Mouse (Mus musculus): ENCODE data around the gene Limch1. TPM values are rescaled to one million over a fixed set of nuclear protein-coding genes. Genes with fewer than 3 reads are reported as not detected.

The Limch1 gene
- polyA plus RNA-seq, 1 experiment from 2014 or later = 25.1 TPM

GRCm38 (mm10) chr5:66934585-66934984, 189.0 kb downstream of the Limch1 start:
- H3K9ac ChIP-seq = no peak overlapping the region
- ATAC-seq (ENCODE audit: extremely low read depth, insufficient number of reproducible peaks, low FRiP score, low TSS enrichment) = no peak
- no peak overlapping the region for H3K4me2 ChIP-seq
- no peaks in the 10 kb centered on the region for H3K36me3 ChIP-seq
- no peaks in the 10 kb centered on the region for H3K27me3 ChIP-seq (replicated peaks)
- H3K9me3 ChIP-seq = no peaks in the 10 kb centered on the region
- WGBS = 79% methylated on average over 3 of the region's 3 CpGs
- no peak overlapping the region for H3K4me3 ChIP-seq
- no peak overlapping the region for H3K27ac ChIP-seq (replicated peaks)
- H3K4me1 ChIP-seq = peaks cover 2% of the 10 kb centered on the region; the same call in 1 of the 2 replicates

DNA sequence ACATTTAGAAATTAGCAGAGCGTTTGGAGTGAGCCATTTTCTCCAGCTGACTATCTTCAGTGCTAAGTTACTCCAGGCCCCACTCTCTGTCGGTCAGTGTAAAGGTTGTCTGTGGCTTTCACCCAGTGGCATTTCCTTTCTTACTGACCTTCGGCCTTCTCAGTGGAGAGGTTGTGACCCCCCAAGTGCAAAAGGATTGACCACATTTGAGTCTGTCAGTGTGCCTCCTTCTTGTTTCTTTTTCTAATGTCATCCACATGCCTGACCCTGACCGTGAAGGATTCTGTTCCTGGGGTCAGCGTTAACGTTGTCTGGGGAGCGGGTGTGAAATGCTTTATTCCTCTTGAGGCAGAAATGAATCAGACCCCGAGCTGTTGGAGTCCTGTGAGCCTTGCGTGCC, 191.7 kb downstream of the Limch1 start:
- Histone ChIP-seq H3K9ac (no peak overlapping the region), H3K4me3 (no peak overlapping the region), H3K36me3 (no peaks in the 10 kb centered on the region), H3K4me1 (no peaks in the 10 kb centered on the region), H3K27me3 (replicated peaks) (no peaks in the 10 kb centered on the region), H3K27ac (replicated peaks) (no peak overlapping the region), H3K4me2 (no peak overlapping the region), H3K9me3 (no peaks in the 10 kb centered on the region)
- ATAC-seq (ENCODE audit: extremely low read depth, insufficient number of reproducible peaks, low FRiP score, low TSS enrichment) = no peak
- 58% methylated on average over 9 of the region's 9 CpGs for WGBS

GRCm38 (mm10) chr5:66941710-66942450, 196.3 kb downstream of the Limch1 start:
- Histone ChIP-seq H3K27ac (replicated peaks) (no peak overlapping the region), H3K4me1 (no peaks in the 10 kb centered on the region), H3K9ac (no peak overlapping the region), H3K27me3 (replicated peaks) (no peaks in the 10 kb centered on the region), H3K4me2 (no peak overlapping the region), H3K4me3 (no peak overlapping the region), H3K36me3 (no peaks in the 10 kb centered on the region), H3K9me3 (no peaks in the 10 kb centered on the region)
- WGBS = 61% methylated on average over 8 of the region's 8 CpGs
- no peak for ATAC-seq (ENCODE audit: extremely low read depth, insufficient number of reproducible peaks, low FRiP score, low TSS enrichment)

DNA sequence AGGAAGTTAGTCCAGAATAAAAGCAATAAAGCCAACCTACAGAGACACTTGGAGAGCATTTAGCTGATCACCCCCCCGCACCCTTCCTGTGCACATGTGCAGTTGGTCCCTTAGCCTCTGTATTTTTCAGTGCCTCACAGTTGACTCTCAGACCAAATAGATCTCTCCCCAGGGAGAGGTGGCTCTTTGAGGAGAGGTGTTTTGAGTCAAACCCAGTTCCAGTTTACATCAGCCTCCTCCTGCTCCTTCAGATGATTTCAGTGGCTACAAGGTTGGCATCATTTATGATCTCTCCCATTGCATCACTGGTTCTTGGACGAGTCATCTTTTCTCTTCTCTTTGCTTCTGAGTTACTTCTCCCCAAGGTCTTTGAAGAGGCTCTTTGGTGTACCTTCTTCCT, 197.3 kb downstream of the Limch1 start:
- Histone ChIP-seq H3K27ac (replicated peaks) (no peak overlapping the region), H3K9ac (no peak overlapping the region), H3K36me3 (no peaks in the 10 kb centered on the region), H3K27me3 (replicated peaks) (no peaks in the 10 kb centered on the region), H3K9me3 (no peaks in the 10 kb centered on the region), H3K4me1 (no peaks in the 10 kb centered on the region), H3K4me2 (no peak overlapping the region), H3K4me3 (no peak overlapping the region)
- 76% methylated on average over 2 of the region's 2 CpGs for WGBS
- no peak for ATAC-seq (ENCODE audit: extremely low read depth, insufficient number of reproducible peaks, low FRiP score, low TSS enrichment)

GRCm38 (mm10) chr5:66943521-66943920, 197.9 kb downstream of the Limch1 start:
- H3K27me3 ChIP-seq (replicated peaks) = no peaks in the 10 kb centered on the region
- no peak overlapping the region for H3K27ac ChIP-seq (replicated peaks)
- H3K9ac ChIP-seq = no peak overlapping the region
- ATAC-seq (ENCODE audit: extremely low read depth, insufficient number of reproducible peaks, low FRiP score, low TSS enrichment) = no peak
- 57% methylated on average over 7 of the region's 7 CpGs for WGBS
- no peaks in the 10 kb centered on the region for H3K9me3 ChIP-seq
- H3K36me3 ChIP-seq = no peaks in the 10 kb centered on the region
- no peak overlapping the region for H3K4me3 ChIP-seq
- peaks cover 5% of the 10 kb centered on the region for H3K4me1 ChIP-seq
- no peak overlapping the region for H3K4me2 ChIP-seq

DNA sequence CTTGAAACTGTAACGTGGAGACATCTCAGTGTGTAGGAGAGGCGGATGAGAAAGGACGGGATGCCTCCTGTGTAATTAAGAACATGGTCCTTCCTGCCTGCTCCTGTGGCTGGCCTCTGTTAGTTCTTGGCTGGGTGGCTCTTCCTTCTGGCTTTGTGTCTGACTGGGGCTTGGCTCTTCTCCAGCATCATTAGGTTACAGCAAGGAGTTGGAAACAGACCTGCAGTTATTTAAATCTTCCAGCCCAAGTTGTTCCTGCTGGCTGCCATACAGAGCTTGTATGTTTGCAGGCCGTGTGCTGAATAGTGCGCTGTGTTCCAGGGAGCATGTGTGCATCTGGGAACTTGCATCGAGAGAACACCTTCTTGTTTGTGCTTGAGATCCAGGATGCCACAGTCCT, 202.3 kb downstream of the Limch1 start:
- Histone ChIP-seq H3K9me3 (no peaks in the 10 kb centered on the region), H3K27ac (replicated peaks) (peak overlapping the region; percentile 73), H3K4me3 (no peak overlapping the region), H3K27me3 (replicated peaks) (no peaks in the 10 kb centered on the region), H3K36me3 (no peaks in the 10 kb centered on the region), H3K4me2 (no peak overlapping the region), H3K4me1 (peaks cover 5% of the 10 kb centered on the region), H3K9ac (no peak overlapping the region)
- WGBS = 59% methylated on average over 6 of the region's 6 CpGs
- no peak for ATAC-seq (ENCODE audit: extremely low read depth, insufficient number of reproducible peaks, low FRiP score, low TSS enrichment)

GRCm38 (mm10) chr5:66949098-66949692, 203.6 kb downstream of the Limch1 start:
- no peaks in the 10 kb centered on the region for H3K36me3 ChIP-seq
- ATAC-seq (ENCODE audit: extremely low read depth, insufficient number of reproducible peaks, low FRiP score, low TSS enrichment) = no peak
- H3K27me3 ChIP-seq (replicated peaks) = no peaks in the 10 kb centered on the region
- no peak overlapping the region for H3K4me3 ChIP-seq
- H3K4me1 ChIP-seq = peaks cover 5% of the 10 kb centered on the region
- H3K9me3 ChIP-seq = no peaks in the 10 kb centered on the region
- no peak overlapping the region for H3K9ac ChIP-seq
- H3K4me2 ChIP-seq = no peak overlapping the region
- 73% methylated on average over 8 of the region's 8 CpGs for WGBS
- H3K27ac ChIP-seq (replicated peaks) = no peak overlapping the region

- Histone ChIP-seq H3K36me3 (no peaks in the 10 kb centered on the region), H3K9ac (no peak overlapping the region), H3K4me1 (peaks cover under 1% of the 10 kb centered on the region), H3K27ac (replicated peaks) (no peak overlapping the region), H3K9me3 (no peaks in the 10 kb centered on the region), H3K27me3 (replicated peaks) (0 out of 2 replicates have a peak, but pooled peaks cover 6% of the 10 kb centered on the region), H3K4me2 (no peak overlapping the region), H3K4me3 (no peak overlapping the region)
- 71% methylated on average over 3 of the region's 3 CpGs for WGBS
- no peak for ATAC-seq (ENCODE audit: extremely low read depth, insufficient number of reproducible peaks, low FRiP score, low TSS enrichment)
Measured at GRCm38 (mm10) chr5:66953375-66953774, 207.7 kb downstream of the Limch1 start.

- Histone ChIP-seq H3K4me3 (no peak overlapping the region), H3K36me3 (no peaks in the 10 kb centered on the region), H3K27me3 (replicated peaks) (0 out of 2 replicates have a peak, but pooled peaks cover 6% of the 10 kb centered on the region), H3K9ac (no peak overlapping the region), H3K4me1 (no peaks in the 10 kb centered on the region), H3K4me2 (no peak overlapping the region), H3K9me3 (no peaks in the 10 kb centered on the region), H3K27ac (replicated peaks) (no peak overlapping the region)
- no peak for ATAC-seq (ENCODE audit: extremely low read depth, insufficient number of reproducible peaks, low FRiP score, low TSS enrichment)
- 72% methylated on average over 7 of the region's 7 CpGs for WGBS
Measured at GRCm38 (mm10) chr5:66953971-66954644, 208.5 kb downstream of the Limch1 start.

- no peaks in the 10 kb centered on the region for H3K4me1 ChIP-seq
- no peak overlapping the region for H3K9ac ChIP-seq
- no peaks in the 10 kb centered on the region for H3K9me3 ChIP-seq
- no peak for ATAC-seq (ENCODE audit: extremely low read depth, insufficient number of reproducible peaks, low FRiP score, low TSS enrichment)
- H3K4me2 ChIP-seq = no peak overlapping the region
- H3K36me3 ChIP-seq = 0 out of 2 replicates have a peak, but pooled peaks cover 4% of the 10 kb centered on the region
- 75% methylated on average over 5 of the region's 5 CpGs for WGBS
- no peak overlapping the region for H3K27ac ChIP-seq (replicated peaks)
- H3K4me3 ChIP-seq = no peak overlapping the region
- 0 out of 2 replicates have a peak, but pooled peaks cover 6% of the 10 kb centered on the region for H3K27me3 ChIP-seq (replicated peaks)
Measured at GRCm38 (mm10) chr5:66955245-66955644, 209.6 kb downstream of the Limch1 start.

- H3K27ac ChIP-seq (replicated peaks) = no peak overlapping the region
- no peaks in the 10 kb centered on the region for H3K4me1 ChIP-seq
- H3K9ac ChIP-seq = no peak overlapping the region
- no peak overlapping the region for H3K4me3 ChIP-seq
- H3K36me3 ChIP-seq = peaks cover 17% of the 10 kb centered on the region
- ATAC-seq (ENCODE audit: extremely low read depth, insufficient number of reproducible peaks, low FRiP score, low TSS enrichment) = no peak
- WGBS = 71% methylated on average over 10 of the region's 10 CpGs
- H3K9me3 ChIP-seq = no peaks in the 10 kb centered on the region
- H3K27me3 ChIP-seq (replicated peaks) = 0 out of 2 replicates have a peak, but pooled peaks cover 6% of the 10 kb centered on the region
- H3K4me2 ChIP-seq = no peak overlapping the region
Measured at GRCm38 (mm10) chr5:66957656-66958055, 212.0 kb downstream of the Limch1 start.

Data from heart, embryonic 13.5 days (tissue).